Mouse (Mus musculus): ENCODE measurements around the gene Nupl1.

- TF ChIP-seq GATA1 (IDR thresholded peaks at IDR 0.05; ENCODE audit: borderline replicate concordance, low read length) (no peak), CTCF (IDR thresholded peaks at IDR 0.05; ENCODE audit: low read depth, low read length) (no peak), GATA2 (IDR thresholded peaks at IDR 0.05; ENCODE audit: borderline replicate concordance, low read depth, low read length) (no peak), TAL1 (conservative IDR thresholded peaks at IDR 0.05; ENCODE audit: low read depth, low read length) (no peak), POLR2AphosphoS5 (IDR thresholded peaks at IDR 0.05; ENCODE audit: insufficient replicate concordance, low read depth, low read length) (no peak)
Observed at GRCm38 (mm10) chr14:60177614-60178570, 73.3 kb downstream of the Nupl1 start.
